Mouse (Mus musculus) heart, embryonic 13.5 days (tissue): ENCODE measurements at regions not wholly inside any gene's neighbourhood (a gene's known extent, or its start where the extent isn't known, plus 50 kb on each side); places are given as distances from the start of the nearest gene placed in this dataset.
A peak's percentile ranks its signal among the peaks of the same experiment; 100 is the strongest.

Experiments used
- ATAC-seq: fragments of 200-750 bp; cut with Nextera tagmentation; 2 replicates; pipeline ENCODE4 v1.8.0; 2017; ENCODE audit warnings: moderate TSS enrichment; ENCODE audit not compliant: insufficient number of reproducible peaks, low FRiP score, low TSS enrichment; ENCODE audit errors: extremely low read depth
- H3K27ac ChIP-seq: fragments of 300-500 bp; sonication (generic); replicated peaks from 2 replicates; pipeline ENCODE4 v1.5.1; 2015; ENCODE audit warnings: moderate library complexity, mild to moderate bottlenecking, inconsistent platforms
- H3K27me3 ChIP-seq: fragments of 300-500 bp; sonication (generic); replicated peaks from 2 replicates; pipeline ENCODE4 v1.6.1; 2015; ENCODE audit warnings: mild to moderate bottlenecking, inconsistent platforms
- H3K36me3 ChIP-seq: fragments of 300-500 bp; sonication (generic); 2 replicates; pipeline ENCODE4 v1.6.1; 2015; ENCODE audit warnings: mild to moderate bottlenecking, inconsistent platforms
- H3K4me1 ChIP-seq: fragments of 300-500 bp; sonication (generic); 2 replicates; pipeline ENCODE4 v1.6.1; 2015; ENCODE audit warnings: inconsistent platforms
- H3K4me2 ChIP-seq: fragments of 300-500 bp; sonication (generic); 2 replicates; pipeline ENCODE4 v1.6.1; 2015; ENCODE audit warnings: inconsistent platforms, mild to moderate bottlenecking, moderate library complexity
- H3K4me3 ChIP-seq: fragments of 300-500 bp; sonication (generic); 2 replicates; pipeline ENCODE4 v1.5.1; 2015; ENCODE audit warnings: moderate library complexity, mild to moderate bottlenecking, inconsistent platforms
- H3K9ac ChIP-seq: fragments of 300-500 bp; sonication (generic); 2 replicates; pipeline ENCODE4 v1.6.1; 2015; ENCODE audit warnings: inconsistent platforms, mild to moderate bottlenecking, moderate library complexity
- H3K9me3 ChIP-seq: fragments of 300-500 bp; sonication (generic); 2 replicates; pipeline ENCODE4 v1.6.1; 2016; ENCODE audit warnings: inconsistent platforms
- WGBS: fragments of 180-500 bp; shearing (Covaris S2); methylation state at CpG from one replicate; pipeline ENCODE4 v1.1.7; 2015; ENCODE audit warnings: mixed read lengths; 5-methylcytosine and 5-hydroxymethylcytosine counted together

DNA sequence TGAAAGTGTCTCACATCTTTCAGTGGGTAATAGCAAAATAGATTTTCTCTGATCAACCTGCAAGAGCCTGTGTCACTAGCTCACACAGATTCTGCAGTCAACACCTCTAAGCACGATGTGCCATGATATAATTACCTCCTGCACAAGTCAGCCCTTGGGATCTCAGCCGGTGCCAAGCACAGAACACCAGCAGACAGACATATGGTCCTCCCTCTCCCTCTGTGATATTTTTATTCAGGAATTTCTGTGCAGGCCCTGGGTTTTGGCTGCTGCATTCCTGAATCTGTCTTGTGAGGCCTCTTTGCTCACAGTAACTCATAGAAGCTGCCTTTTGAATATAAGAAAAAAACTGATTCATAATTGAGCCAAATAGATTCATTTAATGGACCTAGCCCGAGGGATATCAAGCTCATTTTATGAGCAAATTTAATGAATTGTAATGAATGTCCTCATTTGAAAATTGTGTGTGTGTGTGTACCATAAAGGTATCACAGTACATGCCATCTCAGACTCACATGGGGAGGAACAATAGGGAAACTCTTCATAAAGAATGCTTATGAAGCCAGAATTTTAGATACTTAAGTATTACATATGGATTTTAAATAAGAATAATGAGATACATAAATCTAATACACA is 206.7 kb upstream of the Pitrm1 start:
- H3K27ac ChIP-seq: peak overlapping the region; percentile 43; the same call in 1 of the 2 replicates
- H3K4me3 ChIP-seq: no peak overlapping the region
- H3K4me1 ChIP-seq: peaks cover 14% of the 10 kb centered on the region
- H3K9ac ChIP-seq: no peak overlapping the region
- H3K9me3 ChIP-seq: no peaks in the 10 kb centered on the region
- ATAC-seq: no peak; the same call in 1 of the 2 replicates
- no peak overlapping the region for H3K4me2 ChIP-seq
- H3K36me3 ChIP-seq: no peaks in the 10 kb centered on the region
- H3K27me3 ChIP-seq: no peaks in the 10 kb centered on the region
- 38% methylated on average over 3 of the region's 3 CpGs for WGBS

GRCm38 (mm10) chr13:6365169-6365568 is 182.8 kb upstream of the Pitrm1 start:
- no peak overlapping the region for H3K4me3 ChIP-seq
- no peak overlapping the region for H3K9ac ChIP-seq
- ATAC-seq: no peak
- H3K9me3 ChIP-seq: no peaks in the 10 kb centered on the region
- H3K27ac ChIP-seq: no peak overlapping the region
- H3K27me3 ChIP-seq: no peaks in the 10 kb centered on the region
- H3K4me1 ChIP-seq: 0 out of 2 replicates have a peak, but pooled peaks cover 3% of the 10 kb centered on the region
- H3K36me3 ChIP-seq: no peaks in the 10 kb centered on the region
- H3K4me2 ChIP-seq: no peak overlapping the region
- 73% methylated on average over 4 of the region's 4 CpGs for WGBS

DNA sequence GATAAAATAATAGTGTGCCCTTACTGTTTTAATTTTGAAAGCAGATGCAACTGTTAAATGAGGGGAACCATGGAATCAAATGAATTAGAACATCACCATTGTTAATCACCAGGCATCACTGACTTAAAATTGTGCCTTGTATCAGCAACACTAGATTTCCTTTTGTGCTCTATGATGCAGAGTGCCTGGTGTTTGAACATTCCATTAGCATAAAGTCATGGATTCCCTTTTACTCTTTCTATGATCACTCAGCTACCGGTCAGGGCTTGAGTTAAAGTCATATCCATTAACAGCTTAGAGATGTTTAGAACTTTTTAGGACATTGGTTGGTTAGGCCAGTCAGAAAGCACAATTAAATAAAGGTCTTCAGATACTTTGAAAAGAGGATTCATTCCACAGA is 180.3 kb upstream of the Pitrm1 start:
- no peak overlapping the region for H3K4me3 ChIP-seq
- no peak overlapping the region for H3K9ac ChIP-seq
- H3K27ac ChIP-seq: no peak overlapping the region
- ATAC-seq: no peak
- no peaks in the 10 kb centered on the region for H3K36me3 ChIP-seq
- 0 out of 2 replicates have a peak, but pooled peaks cover 3% of the 10 kb centered on the region for H3K4me1 ChIP-seq
- WGBS: 33% methylated on average over 1 of the region's 1 CpGs
- no peaks in the 10 kb centered on the region for H3K27me3 ChIP-seq
- H3K4me2 ChIP-seq: no peak overlapping the region
- H3K9me3 ChIP-seq: no peaks in the 10 kb centered on the region

DNA sequence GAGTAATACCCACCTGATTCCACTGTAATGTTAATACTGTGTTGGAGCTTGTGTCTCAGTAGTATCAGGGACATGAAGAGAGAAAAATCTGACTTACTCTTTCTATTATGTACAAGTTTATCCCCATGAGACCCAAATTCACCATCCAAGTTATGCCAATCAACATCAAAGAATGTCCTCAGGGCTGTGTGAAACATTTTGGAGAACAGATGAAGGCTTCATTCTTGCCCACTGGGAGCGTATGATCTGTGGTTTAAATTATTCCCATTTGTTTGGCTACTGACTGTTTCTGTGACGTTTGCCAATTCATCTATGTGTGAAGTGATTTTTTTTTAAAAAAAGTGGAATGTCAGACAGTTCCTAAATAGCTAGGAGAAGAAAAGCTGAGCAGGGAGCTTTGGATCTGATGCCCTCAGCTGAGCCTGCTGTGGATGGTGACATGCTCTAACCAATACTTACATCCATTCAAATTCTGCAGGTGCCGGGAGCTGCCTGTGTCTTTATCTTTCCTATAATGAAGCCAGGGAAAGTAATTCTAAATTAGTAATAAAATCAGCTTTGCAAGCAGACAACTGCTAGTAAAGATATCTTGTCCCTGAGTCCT is 173.3 kb upstream of the Pitrm1 start:
- Histone ChIP-seq H3K27me3 (no peaks in the 10 kb centered on the region), H3K4me3 (no peak overlapping the region), H3K9ac (no peak overlapping the region), H3K27ac (no peak overlapping the region), H3K4me2 (no peak overlapping the region), H3K36me3 (no peaks in the 10 kb centered on the region), H3K9me3 (no peaks in the 10 kb centered on the region), H3K4me1 (no peaks in the 10 kb centered on the region)
- no peak for ATAC-seq
- 66% methylated on average over 3 of the region's 3 CpGs for whole genome bisulfite sequencing

DNA sequence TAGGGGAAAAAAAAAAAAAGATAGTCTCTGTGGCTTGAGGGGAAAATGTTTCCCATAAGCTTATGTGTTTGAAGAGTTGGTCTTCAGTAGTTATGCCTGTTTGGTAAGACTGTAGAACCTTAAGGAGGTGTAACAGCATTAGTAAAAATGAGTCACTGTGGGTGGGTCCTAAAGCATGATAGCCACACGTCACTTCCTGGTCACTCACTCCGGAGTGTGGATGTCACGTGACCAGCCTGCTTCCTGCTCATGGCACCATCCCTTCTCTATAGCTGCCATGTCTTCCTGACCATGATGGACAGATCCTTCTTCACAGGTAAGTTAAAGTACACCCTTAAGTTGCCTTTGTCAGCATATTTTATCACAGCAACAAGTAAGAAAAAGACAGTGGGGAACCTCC is 170.0 kb upstream of the Pitrm1 start:
- Histone ChIP-seq H3K27me3 (no peaks in the 10 kb centered on the region), H3K36me3 (no peaks in the 10 kb centered on the region), H3K4me3 (no peak overlapping the region), H3K9ac (no peak overlapping the region), H3K4me1 (no peaks in the 10 kb centered on the region), H3K27ac (no peak overlapping the region), H3K9me3 (no peaks in the 10 kb centered on the region), H3K4me2 (no peak overlapping the region)
- WGBS: 78% methylated on average over 3 of the region's 3 CpGs
- no peak for ATAC-seq

DNA sequence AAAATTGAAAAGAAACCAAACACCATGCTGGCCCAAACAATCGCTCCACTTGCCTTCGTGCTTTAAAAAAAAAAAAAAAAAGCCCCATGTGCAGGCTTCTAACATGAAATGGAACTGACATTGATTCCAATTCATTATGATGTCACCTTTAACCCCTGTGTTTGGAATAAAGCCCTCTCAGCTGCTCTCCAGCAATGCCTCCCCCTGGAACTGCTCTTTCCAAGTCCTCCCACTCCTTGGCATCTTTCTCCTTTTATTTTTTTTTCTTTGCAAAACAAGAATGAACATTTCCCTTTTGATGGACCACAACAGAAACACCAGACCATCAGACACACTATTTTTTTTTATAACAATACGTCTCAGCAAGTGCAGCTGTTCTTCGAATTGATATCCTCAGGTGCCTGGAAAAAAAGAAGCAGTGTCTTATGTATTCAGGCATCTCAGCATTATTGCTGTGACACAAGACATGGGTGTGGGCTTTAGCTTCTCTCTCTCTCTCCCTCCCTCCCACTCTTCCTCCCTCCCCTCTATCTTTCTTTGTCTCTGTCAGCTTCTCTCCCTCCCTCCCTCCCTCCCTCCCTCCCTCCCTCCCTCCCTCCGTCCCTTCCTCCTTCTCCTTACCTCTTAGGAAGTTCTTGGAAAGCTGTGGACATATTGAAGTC is 152.3 kb upstream of the Pitrm1 start:
- ATAC-seq: no peak
- WGBS: 69% methylated on average over 4 of the region's 5 CpGs
- H3K27me3 ChIP-seq: no peaks in the 10 kb centered on the region
- H3K4me3 ChIP-seq: no peak overlapping the region
- H3K4me1 ChIP-seq: no peaks in the 10 kb centered on the region
- H3K36me3 ChIP-seq: no peaks in the 10 kb centered on the region
- no peak overlapping the region for H3K4me2 ChIP-seq
- no peak overlapping the region for H3K9ac ChIP-seq
- no peaks in the 10 kb centered on the region for H3K9me3 ChIP-seq
- no peak overlapping the region for H3K27ac ChIP-seq

- no peak overlapping the region for H3K27ac ChIP-seq
- no peak overlapping the region for H3K9ac ChIP-seq
- ATAC-seq: no peak
- no peaks in the 10 kb centered on the region for H3K27me3 ChIP-seq
- WGBS: 79% methylated on average over 1 of the region's 1 CpGs
- no peaks in the 10 kb centered on the region for H3K4me1 ChIP-seq
- no peaks in the 10 kb centered on the region for H3K36me3 ChIP-seq
- H3K4me2 ChIP-seq: no peak overlapping the region
- no peaks in the 10 kb centered on the region for H3K9me3 ChIP-seq
- H3K4me3 ChIP-seq: no peak overlapping the region
Observed at GRCm38 (mm10) chr13:6397648-6398047, 150.3 kb upstream of the Pitrm1 start.

DNA sequence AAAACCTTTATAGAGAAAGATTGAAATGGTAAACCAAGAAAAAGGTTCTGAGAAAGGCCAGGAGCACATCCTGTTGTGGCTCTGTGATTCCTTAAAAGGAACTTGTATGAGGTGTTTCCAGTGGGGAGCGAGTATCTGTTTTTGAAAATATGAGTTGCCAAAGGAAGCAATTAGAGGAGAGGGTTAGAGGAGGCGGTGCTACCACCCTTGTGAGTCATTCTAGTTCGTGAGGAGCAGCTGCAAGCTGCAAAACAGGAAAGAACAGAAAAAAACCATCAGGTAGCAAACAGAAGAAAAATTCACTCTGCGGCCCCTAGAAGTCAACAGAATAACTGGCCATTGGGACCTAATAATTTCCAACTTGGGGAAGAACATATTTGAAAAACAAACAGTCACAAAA is 116.1 kb upstream of the Pitrm1 start:
- WGBS: 64% methylated on average over 4 of the region's 4 CpGs
- Histone ChIP-seq H3K9me3 (no peaks in the 10 kb centered on the region), H3K36me3 (no peaks in the 10 kb centered on the region), H3K27ac (no peak overlapping the region), H3K4me3 (no peak overlapping the region), H3K9ac (no peak overlapping the region), H3K4me1 (no peaks in the 10 kb centered on the region), H3K4me2 (no peak overlapping the region), H3K27me3 (no peaks in the 10 kb centered on the region)
- ATAC-seq: no peak

DNA sequence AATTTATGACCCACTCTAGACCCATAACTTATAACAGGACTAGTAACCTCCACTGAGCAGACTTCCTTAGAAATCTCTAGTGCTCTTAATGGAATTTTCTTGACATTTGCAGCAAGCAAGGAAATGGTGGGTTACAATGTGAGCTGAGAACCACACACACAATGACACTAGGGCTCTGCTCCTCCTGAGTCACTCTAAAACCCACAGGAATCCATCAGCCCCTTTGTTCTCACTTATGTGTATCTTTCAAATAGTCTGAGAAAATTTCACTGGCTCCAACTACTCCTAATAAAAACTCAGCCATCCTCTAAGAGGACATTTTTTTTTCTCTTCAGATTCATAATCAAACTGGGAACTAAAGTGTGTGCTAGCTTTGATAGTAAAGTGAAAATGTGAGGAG is 101.0 kb upstream of the Pitrm1 start:
- Histone ChIP-seq H3K27me3 (no peaks in the 10 kb centered on the region), H3K4me2 (no peak overlapping the region), H3K27ac (no peak overlapping the region), H3K4me3 (no peak overlapping the region), H3K9me3 (no peaks in the 10 kb centered on the region), H3K4me1 (no peaks in the 10 kb centered on the region), H3K36me3 (no peaks in the 10 kb centered on the region), H3K9ac (no peak overlapping the region)
- no peak for ATAC-seq

DNA sequence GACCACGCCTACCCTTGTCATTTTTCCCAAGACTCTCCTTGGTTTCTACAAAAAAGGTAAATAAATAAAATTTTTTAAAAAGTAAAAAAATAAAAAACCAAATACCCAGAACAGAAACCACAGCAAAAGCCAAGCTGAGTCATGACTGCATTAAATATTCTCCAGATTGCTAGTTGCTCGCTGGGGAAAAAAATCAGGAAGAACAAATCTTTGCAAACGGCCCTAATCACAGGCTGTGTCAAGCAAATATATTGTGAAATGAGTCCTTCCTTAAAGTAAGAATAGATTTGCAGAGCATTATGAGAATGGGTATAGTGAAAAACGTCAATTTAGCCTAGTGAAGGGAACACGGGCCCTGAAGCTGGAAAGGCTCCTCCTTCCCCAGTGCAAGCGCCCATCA is 86.6 kb upstream of the Pitrm1 start:
- WGBS: 76% methylated on average over 6 of the region's 6 CpGs
- Histone ChIP-seq H3K4me1 (no peaks in the 10 kb centered on the region), H3K9ac (no peak overlapping the region), H3K9me3 (no peaks in the 10 kb centered on the region), H3K4me2 (no peak overlapping the region), H3K27me3 (no peaks in the 10 kb centered on the region), H3K36me3 (no peaks in the 10 kb centered on the region), H3K27ac (no peak overlapping the region), H3K4me3 (no peak overlapping the region)
- ATAC-seq: no peak

- no peaks in the 10 kb centered on the region for H3K9me3 ChIP-seq
- no peak overlapping the region for H3K4me2 ChIP-seq
- H3K27ac ChIP-seq: no peak overlapping the region
- 33% methylated on average over 9 of the region's 9 CpGs for WGBS
- peaks cover 12% of the 10 kb centered on the region for H3K4me1 ChIP-seq
- H3K4me3 ChIP-seq: no peak overlapping the region
- ATAC-seq: no peak
- no peaks in the 10 kb centered on the region for H3K36me3 ChIP-seq
- no peak overlapping the region for H3K9ac ChIP-seq
- no peaks in the 10 kb centered on the region for H3K27me3 ChIP-seq
Observed at GRCm38 (mm10) chr13:6465911-6466419, 82.0 kb upstream of the Pitrm1 start.
